Comparison of ENCODE assay signal across 8 mouse cellular contexts in the genomic region with DNA sequence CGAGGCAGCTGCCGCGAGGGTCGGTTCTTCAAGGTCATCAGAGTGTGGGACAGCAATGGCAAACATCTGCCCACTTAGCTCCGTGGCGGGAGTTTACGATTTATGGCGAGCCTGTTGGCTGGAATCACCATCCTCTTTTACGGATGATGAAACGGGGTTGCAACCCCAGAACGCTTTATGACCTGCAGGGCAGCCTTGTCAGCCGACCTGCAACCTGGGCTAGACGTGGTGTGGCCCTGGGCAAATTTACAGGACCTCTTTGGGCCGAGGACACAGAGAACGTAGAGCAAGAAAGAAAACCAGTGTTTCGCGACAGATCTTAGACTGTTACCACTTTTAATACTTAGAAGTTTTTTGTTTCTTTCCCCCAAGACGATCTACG. TPM values are rescaled to one million over a fixed set of nuclear protein-coding genes. Genes with fewer than 3 reads are reported as not detected.
DNase-seq lines count a peak whose midpoint lies in the region; ATAC-seq and TF ChIP-seq lines count a peak whose summit lies in the region.

A gene (minus strand): TSS at position 113 of the 382 bp plus-strand sequence.

- TF ChIP-seq CTCF in testis, adult 2 months (IDR thresholded peaks at IDR 0.05; ENCODE audit: control insufficient read depth, insufficient read depth, insufficient replicate concordance, low read depth, low read length), result no peak

- H3K4me1 ChIP-seq in testis, adult 2 months (ENCODE audit: control insufficient read depth, insufficient read depth, low read length), result peaks cover 19% of the 10 kb centered on the region
- peaks cover 58% of the 10 kb centered on the region for H3K4me1 ChIP-seq in embryonic facial prominence, embryonic 10.5 days
- H3K4me1 ChIP-seq in heart, embryonic 11.5 days (ENCODE audit: control insufficient read depth, insufficient read depth, low read length), result peaks cover 11% of the 10 kb centered on the region
- peaks cover 35% of the 10 kb centered on the region for H3K4me1 ChIP-seq in midbrain, embryonic 16.5 days (ENCODE audit: control insufficient read depth, insufficient read depth, low read length)

- peak within 1 kb of the TSS; percentile 90 for H3K4me2 ChIP-seq in heart, embryonic 11.5 days
- peak within 1 kb of the TSS; percentile 91 for H3K4me2 ChIP-seq in midbrain, embryonic 16.5 days (ENCODE audit: low read length)

- H3K4me3 ChIP-seq in testis, adult 2 months (ENCODE audit: control insufficient read depth, low read depth, low read length), result peak within 1 kb of the TSS; percentile 99
- H3K4me3 ChIP-seq in embryonic facial prominence, embryonic 10.5 days, result peak within 1 kb of the TSS; percentile 92
- peak within 1 kb of the TSS; percentile 90 for H3K4me3 ChIP-seq in heart, embryonic 11.5 days (ENCODE audit: low read depth, low read length)
- peak within 1 kb of the TSS; percentile 91 for H3K4me3 ChIP-seq in midbrain, embryonic 16.5 days (ENCODE audit: low read depth, low read length)

- H3K27me3 ChIP-seq in testis, adult 2 months (ENCODE audit: control insufficient read depth, insufficient read depth, low read length), result no peaks in the 10 kb centered on the region
- peaks cover 10% of the 10 kb centered on the region; the same call in 1 of the 2 replicates for H3K27me3 ChIP-seq in embryonic facial prominence, embryonic 10.5 days (replicated peaks; ENCODE audit: low read depth, poor library complexity, severe bottlenecking)
- no peaks in the 10 kb centered on the region; the same call in 1 of the 2 replicates for H3K27me3 ChIP-seq in heart, embryonic 11.5 days (ENCODE audit: control insufficient read depth, insufficient read depth, low read length)
- H3K27me3 ChIP-seq in midbrain, embryonic 16.5 days (ENCODE audit: control insufficient read depth, insufficient read depth, low read depth, low read length), result no peaks in the 10 kb centered on the region

- no peaks in the 10 kb centered on the region; the same call in 1 of the 2 replicates for H3K36me3 ChIP-seq in testis, adult 2 months (ENCODE audit: control insufficient read depth, insufficient read depth, low read length)
- peaks cover 26% of the 10 kb centered on the region for H3K36me3 ChIP-seq in embryonic facial prominence, embryonic 10.5 days (replicated peaks)
- peaks cover 13% of the 10 kb centered on the region for H3K36me3 ChIP-seq in heart, embryonic 11.5 days (ENCODE audit: control insufficient read depth, insufficient read depth, low read length)
- H3K36me3 ChIP-seq in midbrain, embryonic 16.5 days (ENCODE audit: control insufficient read depth, insufficient read depth, low read length), result peaks cover 13% of the 10 kb centered on the region

- no peaks in the 10 kb centered on the region for H3K9me3 ChIP-seq in embryonic facial prominence, embryonic 10.5 days
- no peaks in the 10 kb centered on the region for H3K9me3 ChIP-seq in heart, embryonic 11.5 days (replicated peaks; ENCODE audit: control insufficient read depth, low read length)
- H3K9me3 ChIP-seq in midbrain, embryonic 16.5 days (replicated peaks; ENCODE audit: control insufficient read depth, low read length, poor library complexity, severe bottlenecking), result no peaks in the 10 kb centered on the region

- peak within 1 kb of the TSS; percentile 95 for H3K9ac ChIP-seq in heart, embryonic 11.5 days (ENCODE audit: low read depth, low read length)
- H3K9ac ChIP-seq in midbrain, embryonic 16.5 days (ENCODE audit: low read depth, low read length), result peak within 1 kb of the TSS; percentile 90

- TF ChIP-seq POLR2A in testis, adult 2 months (IDR thresholded peaks at IDR 0.05; ENCODE audit: control insufficient read depth, low read depth, low read length), result no peak

- ATAC-seq in heart, embryonic 11.5 days (replicated peaks; ENCODE audit: insufficient number of reproducible peaks, low FRiP score, low TSS enrichment), result no peak
- ATAC-seq in midbrain, embryonic 16.5 days, result 0 out of 2 replicates have a peak, but pooled peaks have one; percentile 3

- peak within 1 kb of the TSS; percentile 97 for H3K27ac ChIP-seq in testis, adult 2 months (ENCODE audit: control insufficient read depth, insufficient read depth, low read depth, low read length)
- peak within 1 kb of the TSS; percentile 95 for H3K27ac ChIP-seq in embryonic facial prominence, embryonic 10.5 days (replicated peaks)
- H3K27ac ChIP-seq in heart, embryonic 11.5 days (ENCODE audit: low read depth, low read length), result peak within 1 kb of the TSS; percentile 99
- H3K27ac ChIP-seq in midbrain, embryonic 16.5 days (ENCODE audit: low read length), result peak within 1 kb of the TSS; percentile 88

- DNase-seq in testis, postnatal 14 days (ENCODE audit: low spot score), result no peak
- DNase-seq in embryonic facial prominence, embryonic 10.5 days (ENCODE audit: low spot score), result no peak
- no peak for DNase-seq in left cerebral cortex, adult 8-10 months (ENCODE audit: low spot score in 2 of 2)
- no peak for DNase-seq in cerebellum, adult 9-11 months
- no peak for DNase-seq in frontal cortex, postnatal 36 days (ENCODE audit: low spot score in 2 of 2)

- WGBS in embryonic facial prominence, embryonic 10.5 days, result 2% methylated on average over 19 of the region's 19 CpGs
- WGBS in heart, embryonic 11.5 days (ENCODE audit: insufficient replicate concordance), result under 1% methylated on average over 19 of the region's 19 CpGs
- 2% methylated on average over 19 of the region's 19 CpGs for WGBS in midbrain, embryonic 16.5 days

RNA-seq across cellular contexts. Expression of the gene that starts here (rescaled TPM):
- 1,405 and 1,456 TPM in 2 replicates for polyA plus RNA-seq in testis, adult 2 months (2012; rRNA removed)
- polyA plus RNA-seq in embryonic facial prominence, embryonic 10.5 days (2016; fragmentation: Nextera tagmentation; extraction: Ambion mirVana), result 229 and 241 TPM in 2 replicates
- polyA plus RNA-seq in heart, embryonic 11.5 days (2014; fragmentation: Nextera tagmentation; extraction: Ambion mirVana), result 274 and 281 TPM in 2 replicates
- 10 to 100 TPM; 64.1 to 75.4 (median 68.9) TPM for total RNA-seq in left cerebral cortex, adult 8-10 months (2022)
- polyA plus RNA-seq in midbrain, embryonic 16.5 days (2015; fragmentation: Nextera tagmentation; extraction: Ambion mirVana), result 144 and 150 TPM in 2 replicates
